Mouse (Mus musculus) hindbrain, embryonic 11.5 days (tissue): ENCODE data around the gene Abcb5. TPM values are rescaled to one million over a fixed set of nuclear protein-coding genes. Genes with fewer than 3 reads are reported as not detected.
A peak's percentile ranks its signal among the peaks of the same experiment; 100 is the strongest.

ENCODE experiments used
- ATAC-seq: fragments of 200-750 bp; cut with Nextera tagmentation; 2 replicates; pipeline ENCODE4 v1.8.0; 2017; ENCODE audit warnings: mild to moderate bottlenecking, moderate TSS enrichment, moderate library complexity; ENCODE audit not compliant: low FRiP score
- DNase-seq: peaks from one replicate; pipeline ENCODE4 v3.0.0-alpha.2; 2015; ENCODE audit warnings: low spot score
- H3K27ac ChIP-seq: fragments of 300-500 bp; sonication (generic); 2 replicates; pipeline ENCODE4 v1.5.1; 2014; ENCODE audit warnings: mild to moderate bottlenecking, low read depth, low read length
- H3K27me3 ChIP-seq: fragments of 300-500 bp; sonication (generic); 2 replicates; pipeline ENCODE4 v1.6.1; 2014; ENCODE audit warnings: mild to moderate bottlenecking, low read length, moderate library complexity, mixed read lengths; ENCODE audit not compliant: control insufficient read depth, insufficient read depth
- H3K36me3 ChIP-seq: fragments of 300-500 bp; sonication (generic); 2 replicates; pipeline ENCODE4 v1.6.1; 2014; ENCODE audit warnings: mild to moderate bottlenecking, low read length, moderate library complexity, mixed read lengths; ENCODE audit not compliant: control insufficient read depth, insufficient read depth
- H3K4me1 ChIP-seq: fragments of 300-500 bp; sonication (generic); replicated peaks from 2 replicates; pipeline ENCODE4 v1.6.1; 2014; ENCODE audit warnings: low read length, mixed read lengths; ENCODE audit not compliant: control insufficient read depth, insufficient read depth
- H3K4me2 ChIP-seq: fragments of 300-500 bp; sonication (generic); replicated peaks from 2 replicates; pipeline ENCODE4 v1.6.1; 2014; ENCODE audit warnings: mild to moderate bottlenecking, low read depth, low read length
- H3K4me3 ChIP-seq: fragments of 300-500 bp; sonication (generic); 2 replicates; pipeline ENCODE4 v1.5.1; 2014; ENCODE audit warnings: low read depth, low read length
- H3K9ac ChIP-seq: fragments of 300-500 bp; sonication (generic); 2 replicates; pipeline ENCODE4 v1.6.1; 2014; ENCODE audit warnings: low read depth, low read length
- H3K9me3 ChIP-seq: fragments of 300-500 bp; sonication (generic); 2 replicates; pipeline ENCODE4 v1.6.1; 2016; ENCODE audit warnings: low read length; ENCODE audit not compliant: control insufficient read depth
- WGBS: fragments of 180-500 bp; shearing (Covaris S2); extraction: QIAGEN DNeasy Blood & Tissue Kit; methylation state at CpG from one replicate; pipeline ENCODE4 v1.1.7; 2014; 5-methylcytosine and 5-hydroxymethylcytosine counted together
- polyA plus RNA-seq: library from polyadenylated mRNA; unstranded; fragments of >200 nt; fragmentation: Nextera tagmentation; extraction: Ambion mirVana; gene quantifications from 2 replicates; pipeline ENCODE4 v1.2.1, GENCODE M21; 2014

Gene Abcb5
- polyA plus RNA-seq, 1 experiment from 2014 or later, result not detected

DNA sequence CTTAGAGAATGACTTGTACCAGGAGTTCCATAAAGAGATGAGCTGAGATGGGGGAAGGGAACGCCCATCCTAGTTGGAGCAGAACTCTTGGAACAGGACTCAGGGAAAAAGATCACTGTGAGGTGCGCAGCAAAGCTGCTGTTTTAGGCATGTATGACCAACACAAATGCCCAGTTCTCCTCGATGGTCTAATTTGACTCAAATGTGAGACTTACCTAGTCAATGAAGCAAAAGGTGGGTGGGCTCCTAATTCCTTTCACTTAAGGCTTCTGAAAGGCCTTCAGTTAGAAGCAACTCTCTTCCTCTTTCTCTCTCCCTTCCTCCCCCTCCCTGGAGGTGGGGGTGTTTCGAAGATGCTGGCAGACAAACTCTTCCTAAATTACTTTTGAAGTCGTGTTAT lies 126.8 kb downstream of the Abcb5 start:
- H3K4me2 ChIP-seq, result no peak overlapping the region
- no peak for ATAC-seq
- H3K4me1 ChIP-seq, result peaks cover 5% of the 10 kb centered on the region
- H3K9me3 ChIP-seq, result no peaks in the 10 kb centered on the region
- DNase-seq, result peak; percentile 37
- 9% methylated on average over 5 of the region's 5 CpGs for WGBS
- no peak overlapping the region for H3K4me3 ChIP-seq
- no peak overlapping the region for H3K9ac ChIP-seq
- H3K36me3 ChIP-seq, result no peaks in the 10 kb centered on the region
- H3K27me3 ChIP-seq, result peaks cover 49% of the 10 kb centered on the region
- no peak overlapping the region for H3K27ac ChIP-seq

DNA sequence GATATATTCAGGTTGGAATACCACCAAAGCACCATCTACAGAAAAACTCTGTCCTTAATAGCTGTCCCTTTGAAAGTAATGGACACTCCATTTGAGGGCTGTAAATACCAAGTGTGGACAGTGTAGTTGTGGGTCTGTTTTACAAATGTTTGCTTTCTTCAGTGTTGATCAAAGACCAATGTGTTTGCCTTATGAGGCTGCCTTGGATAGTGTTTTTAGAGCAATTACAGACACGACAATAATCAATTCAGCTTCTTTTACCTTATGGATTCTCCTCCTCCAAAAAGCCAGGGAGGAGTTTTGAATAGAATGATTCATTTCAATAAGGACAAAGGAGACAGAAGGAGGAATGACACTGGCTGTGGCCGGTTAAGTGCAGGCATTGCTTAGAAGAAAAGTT lies 128.0 kb downstream of the Abcb5 start:
- Histone ChIP-seq H3K4me1 (peaks cover 5% of the 10 kb centered on the region), H3K27me3 (peaks cover 47% of the 10 kb centered on the region), H3K4me3 (no peak overlapping the region), H3K9me3 (no peaks in the 10 kb centered on the region), H3K36me3 (no peaks in the 10 kb centered on the region), H3K4me2 (no peak overlapping the region), H3K9ac (no peak overlapping the region), H3K27ac (no peak overlapping the region)
- DNase-seq (no peak), ATAC-seq (no peak)
- 1% methylated on average over 2 of the region's 2 CpGs for WGBS

DNA sequence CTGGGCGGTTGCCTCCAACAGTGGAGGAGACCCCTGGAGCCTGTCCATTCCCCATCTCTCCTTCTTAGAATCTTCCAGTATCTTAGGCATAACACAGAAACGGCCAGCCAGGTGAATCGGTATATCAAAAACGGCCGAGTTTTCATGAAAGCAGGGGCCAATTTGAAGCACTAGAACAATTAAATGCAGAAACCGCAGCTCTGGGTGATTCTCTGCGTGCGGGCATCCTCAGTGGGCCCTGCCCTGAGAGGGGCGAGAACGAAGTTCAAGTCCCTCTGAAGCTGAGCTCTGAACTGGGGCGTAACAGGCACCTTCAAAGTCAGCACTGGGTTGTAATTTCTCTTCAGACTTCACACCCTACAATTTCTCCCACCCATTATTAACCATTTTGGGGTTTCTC lies 128.9 kb downstream of the Abcb5 start:
- ATAC-seq, result peak; percentile 41
- H3K4me3 ChIP-seq, result peak overlapping the region; percentile 47
- peaks cover 40% of the 10 kb centered on the region for H3K27me3 ChIP-seq
- WGBS, result 1% methylated on average over 11 of the region's 11 CpGs
- H3K9ac ChIP-seq, result no peak overlapping the region
- no peaks in the 10 kb centered on the region for H3K4me1 ChIP-seq
- H3K27ac ChIP-seq, result no peak overlapping the region
- no peaks in the 10 kb centered on the region for H3K36me3 ChIP-seq
- no peak for DNase-seq
- H3K9me3 ChIP-seq, result no peaks in the 10 kb centered on the region
- peak overlapping the region; percentile 92 for H3K4me2 ChIP-seq

DNA sequence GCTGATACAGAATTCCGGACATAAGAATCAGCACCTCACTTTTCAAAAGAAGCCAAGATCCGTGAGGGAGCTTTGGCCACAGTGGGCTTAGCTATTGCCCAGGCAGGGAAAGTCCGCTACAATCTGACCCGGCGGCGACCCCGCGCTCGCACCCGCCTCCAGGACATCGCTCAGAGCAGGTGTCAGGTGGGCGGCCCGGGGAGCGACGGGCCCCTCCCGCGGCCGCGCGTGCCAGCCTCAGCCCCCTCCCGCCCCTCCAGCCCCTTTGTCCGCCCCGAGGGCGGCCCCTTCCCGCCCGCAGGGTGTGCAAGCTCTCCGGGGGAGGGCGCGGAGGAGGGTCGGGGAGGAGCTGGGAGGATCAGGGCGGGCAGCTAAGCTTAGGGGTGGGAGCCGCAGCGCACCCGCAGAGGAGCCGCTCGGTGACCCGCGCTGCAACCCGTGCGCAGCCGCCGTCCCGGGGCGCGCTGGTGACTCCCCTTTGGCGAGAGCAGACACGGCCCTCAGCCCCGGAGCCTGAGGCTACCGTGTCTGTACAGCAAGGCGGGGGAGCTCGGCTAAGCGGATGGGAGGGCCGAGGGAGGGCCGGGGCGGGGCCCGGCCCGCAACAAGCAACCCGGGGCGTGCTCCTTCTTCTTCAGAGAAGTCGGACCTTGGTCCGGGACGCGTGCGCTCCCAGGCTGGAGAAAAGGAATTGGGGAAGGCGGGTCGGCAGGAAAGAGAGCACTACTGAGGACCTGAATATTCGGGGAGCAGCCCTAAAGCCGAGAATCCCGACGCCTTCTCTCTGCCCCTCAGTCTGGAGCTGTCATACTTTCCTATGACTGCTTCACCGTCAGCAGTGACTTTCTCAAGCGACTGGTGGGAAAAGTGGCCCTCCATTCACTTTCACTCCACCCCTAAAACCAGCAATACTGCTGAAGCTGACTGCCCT lies 129.5 kb downstream of the Abcb5 start:
- under 1% methylated on average over 51 of the region's 72 CpGs for WGBS
- peak; percentile 69 for DNase-seq
- H3K4me2 ChIP-seq, result peak overlapping the region; percentile 92

DNA sequence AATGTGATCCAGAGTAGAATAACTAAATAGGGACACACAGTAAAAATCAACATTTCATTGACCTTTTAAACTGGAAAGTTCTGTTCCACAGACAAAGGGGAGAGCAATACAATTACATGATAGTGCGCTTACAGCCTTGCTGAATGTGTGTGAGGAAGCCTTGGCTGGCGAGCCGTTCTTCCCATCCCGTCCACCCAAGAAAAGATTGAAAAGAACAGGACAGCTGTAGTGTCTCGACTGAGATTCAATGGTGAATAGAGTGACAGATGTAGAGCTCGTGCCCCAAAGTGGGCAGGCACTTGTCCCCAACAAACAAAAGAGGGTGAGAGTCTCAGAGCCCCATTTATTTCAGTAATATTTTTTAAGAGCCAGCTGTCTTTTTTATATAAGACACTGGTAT lies 136.3 kb downstream of the Abcb5 start:
- 47% methylated on average over 6 of the region's 6 CpGs for WGBS
- no peak overlapping the region for H3K4me3 ChIP-seq

More for the DNA sequence above, 129.5 kb downstream of the Abcb5 start:
- Histone ChIP-seq H3K9me3 (no peaks in the 10 kb centered on the region), H3K27me3 (peaks cover 40% of the 10 kb centered on the region), H3K4me3 (peak overlapping the region; percentile 47), H3K9ac (peak overlapping the region; percentile 54), H3K4me1 (no peaks in the 10 kb centered on the region), H3K36me3 (no peaks in the 10 kb centered on the region), H3K27ac (peak overlapping the region; percentile 36; the same call in 1 of the 2 replicates)
- ATAC-seq, result peak; percentile 82

More for the DNA sequence above, 136.3 kb downstream of the Abcb5 start:
- peak; percentile 79 for ATAC-seq
- Histone ChIP-seq H3K36me3 (no peaks in the 10 kb centered on the region), H3K9me3 (no peaks in the 10 kb centered on the region), H3K4me2 (no peak overlapping the region), H3K27ac (no peak overlapping the region), H3K9ac (no peak overlapping the region), H3K27me3 (peaks cover 1% of the 10 kb centered on the region; the same call in 1 of the 2 replicates), H3K4me1 (no peaks in the 10 kb centered on the region)
- DNase-seq, result no peak

Other genes starting within 250 kb of the Abcb5 start
- gene Sp8, start 120.1 kb downstream of the Abcb5 start, polyA plus RNA-seq, result 10.8 and 12.2 TPM in 2 replicates